Mouse (Mus musculus) forebrain, embryonic 10.5 days (tissue): ENCODE data around the gene Adamts18. TPM values are rescaled to one million over a fixed set of nuclear protein-coding genes. Genes with fewer than 3 reads are reported as not detected.
"Not testable (repeated sequence)": the region's sequence is repeated elsewhere in the genome, so short reads cannot be mapped to it uniquely, and the experiment has no call there.

Source experiments
- DNase-seq: peaks from one replicate; pipeline ENCODE4 v3.0.0-alpha.2; 2017; ENCODE audit warnings: low spot score; ENCODE audit errors: extremely low spot score
- H3K27ac ChIP-seq: fragments of 300-500 bp; sonication (generic); 2 replicates; pipeline ENCODE4 v1.5.1; 2016; ENCODE audit warnings: mild to moderate bottlenecking
- H3K27me3 ChIP-seq: fragments of 300-500 bp; sonication (generic); 2 replicates; pipeline ENCODE4 v1.6.1; 2016; ENCODE audit warnings: mild to moderate bottlenecking; ENCODE audit not compliant: poor library complexity, severe bottlenecking
- H3K36me3 ChIP-seq: fragments of 300-500 bp; sonication (generic); replicated peaks from 2 replicates; pipeline ENCODE4 v1.6.1; 2016; ENCODE audit warnings: mild to moderate bottlenecking, moderate library complexity
- H3K4me1 ChIP-seq: fragments of 300-500 bp; sonication (generic); 2 replicates; pipeline ENCODE4 v1.6.1; 2016
- H3K4me3 ChIP-seq: fragments of 300-500 bp; sonication (generic); 2 replicates; pipeline ENCODE4 v1.5.1; 2016; ENCODE audit warnings: mild to moderate bottlenecking, moderate library complexity
- H3K9me3 ChIP-seq: fragments of 300-500 bp; sonication (generic); 2 replicates; pipeline ENCODE4 v1.6.1; 2016; ENCODE audit warnings: mild to moderate bottlenecking, moderate library complexity
- WGBS: fragments of 180-500 bp; shearing (Covaris S2); methylation state at CpG from one replicate; pipeline ENCODE4 v1.1.7; 2016; 5-methylcytosine and 5-hydroxymethylcytosine counted together
- polyA plus RNA-seq: library from polyadenylated mRNA; unstranded; fragments of >200 nt; fragmentation: Nextera tagmentation; extraction: Ambion mirVana; gene quantifications from 2 replicates; pipeline ENCODE4 v1.2.1, GENCODE M21; 2016

Gene Adamts18
- polyA plus RNA-seq, 1 experiment from 2014 or later: 1.6 TPM

DNA sequence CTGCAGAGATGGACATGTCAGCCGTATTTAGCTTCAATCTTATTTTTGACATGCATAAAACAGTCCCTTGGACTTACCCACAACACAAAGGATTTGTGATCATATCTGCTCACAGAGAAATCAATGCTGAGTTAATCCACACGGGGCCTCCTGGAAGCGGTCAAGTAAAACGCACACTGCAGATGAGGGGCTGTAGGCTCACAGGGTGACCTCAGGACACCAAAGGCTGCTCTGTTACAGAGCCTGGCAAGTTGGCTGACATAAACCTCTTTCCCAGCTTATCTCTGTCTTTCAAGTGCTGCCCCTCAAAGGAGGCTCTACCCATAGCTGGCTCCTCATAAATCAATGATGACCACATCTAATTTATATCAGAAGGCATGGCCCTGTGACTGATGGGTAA, 14.9 kb downstream of the Adamts18 start:
- peaks cover 18% of the 10 kb centered on the region for H3K4me1 ChIP-seq
- no peak for DNase-seq
- no peak overlapping the region for H3K27ac ChIP-seq
- H3K9me3 ChIP-seq: no peaks in the 10 kb centered on the region
- 77% methylated on average over 4 of the region's 4 CpGs for WGBS
- H3K36me3 ChIP-seq: no peaks in the 10 kb centered on the region
- H3K27me3 ChIP-seq: no peaks in the 10 kb centered on the region
- no peak overlapping the region for H3K4me3 ChIP-seq

DNA sequence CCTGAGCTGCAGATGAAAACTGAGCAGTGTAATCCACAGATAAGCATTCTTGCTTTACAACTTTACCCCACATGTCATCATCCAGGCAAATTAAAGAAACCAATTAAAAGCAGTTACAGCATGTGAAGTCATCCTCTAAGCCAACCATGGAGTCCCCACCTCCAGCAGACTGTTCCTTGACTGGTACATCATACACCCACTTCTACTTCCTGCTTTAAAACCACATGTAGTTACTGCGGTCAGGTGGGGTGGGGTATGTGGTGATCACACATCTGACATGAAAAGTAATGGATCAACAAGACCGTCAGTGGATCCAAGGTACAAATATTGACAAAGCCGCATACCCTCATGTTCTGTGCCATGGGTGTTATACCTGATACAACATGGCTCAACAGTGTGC, 21.3 kb downstream of the Adamts18 start:
- Histone ChIP-seq H3K36me3 (no peaks in the 10 kb centered on the region), H3K9me3 (no peaks in the 10 kb centered on the region), H3K27ac (no peak overlapping the region), H3K4me1 (no peaks in the 10 kb centered on the region), H3K4me3 (no peak overlapping the region), H3K27me3 (no peaks in the 10 kb centered on the region)
- DNase-seq: no peak
- WGBS: 96% methylated on average over 3 of the region's 3 CpGs

DNA sequence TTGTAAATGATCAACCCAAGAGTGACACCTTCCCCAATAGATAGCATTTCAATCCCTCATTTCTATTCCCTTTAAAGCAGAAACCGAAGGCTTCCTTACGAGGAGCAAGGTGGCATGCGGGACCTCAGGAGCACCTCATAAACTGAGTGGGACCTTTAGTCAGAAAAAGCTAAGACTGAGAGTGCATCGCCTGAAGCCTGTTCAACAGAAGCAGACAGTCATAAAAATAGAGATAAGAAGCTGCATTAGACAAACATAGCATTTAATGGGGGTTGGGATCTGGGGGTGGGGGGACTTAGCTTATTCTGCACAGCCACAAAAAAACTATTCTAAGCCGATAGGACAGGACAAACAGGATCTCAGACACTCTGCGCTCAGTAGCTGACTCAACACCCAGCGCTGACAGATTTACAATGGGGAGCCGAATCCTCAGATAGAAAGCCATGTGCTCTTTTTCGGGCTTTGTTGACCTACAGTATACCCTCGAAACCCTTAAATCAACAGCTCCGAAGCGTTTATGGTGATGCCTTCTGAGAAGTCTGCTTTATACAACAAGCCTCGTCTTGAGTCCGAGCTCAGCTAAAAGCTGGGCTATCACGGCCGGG, 27.5 kb downstream of the Adamts18 start:
- H3K36me3 ChIP-seq: no peaks in the 10 kb centered on the region
- 91% methylated on average over 16 of the region's 16 CpGs for WGBS
- H3K27ac ChIP-seq: no peak overlapping the region
- no peaks in the 10 kb centered on the region for H3K4me1 ChIP-seq
- no peaks in the 10 kb centered on the region for H3K9me3 ChIP-seq
- no peak for DNase-seq
- H3K27me3 ChIP-seq: no peaks in the 10 kb centered on the region
- H3K4me3 ChIP-seq: no peak overlapping the region

DNA sequence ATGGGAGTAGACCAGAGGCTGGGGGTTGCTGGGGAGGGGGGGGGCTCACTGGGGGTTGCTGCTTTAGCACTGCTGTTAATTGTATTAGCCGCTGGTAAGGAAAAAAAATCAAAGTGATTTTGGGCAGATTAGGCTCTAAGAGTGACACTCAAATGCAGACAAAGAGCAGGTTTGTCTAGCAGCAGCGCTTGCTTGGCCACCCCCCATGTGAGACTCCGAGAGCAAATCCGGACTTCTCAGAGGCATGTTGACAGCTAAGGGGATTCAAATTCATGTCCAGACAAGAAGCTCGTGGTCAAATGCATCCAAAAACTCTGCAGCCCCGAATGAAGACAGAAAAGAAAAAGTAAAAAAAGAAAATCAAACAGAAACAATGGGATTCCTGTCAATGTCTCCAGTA, 34.6 kb downstream of the Adamts18 start:
- Histone ChIP-seq H3K4me1 (peaks cover 5% of the 10 kb centered on the region), H3K27me3 (no peaks in the 10 kb centered on the region), H3K9me3 (0 out of 2 replicates have a peak, but pooled peaks cover 5% of the 10 kb centered on the region), H3K36me3 (no peaks in the 10 kb centered on the region), H3K27ac (no peak overlapping the region), H3K4me3 (no peak overlapping the region)
- WGBS: 55% methylated on average over 6 of the region's 6 CpGs
- no peak for DNase-seq

DNA sequence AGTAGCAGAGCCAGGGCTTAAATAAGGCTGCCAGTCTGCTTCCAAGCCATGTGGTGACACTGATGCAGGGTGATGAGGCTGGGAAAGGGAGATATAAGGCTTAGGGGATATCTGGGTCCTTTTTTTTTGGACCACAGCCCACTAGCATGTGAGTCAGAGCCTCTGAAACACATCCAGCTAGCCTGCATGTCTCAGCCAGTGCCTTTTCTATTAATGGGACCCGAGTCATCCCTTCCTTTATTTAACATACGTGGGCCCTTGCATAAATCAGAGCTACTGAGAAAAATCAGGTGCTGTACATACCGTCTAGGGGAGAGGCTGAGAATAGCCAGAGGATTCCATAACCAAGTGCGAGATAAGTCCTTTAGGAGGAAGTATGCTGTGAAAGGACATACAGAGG, 37.0 kb downstream of the Adamts18 start:
- Histone ChIP-seq H3K36me3 (no peaks in the 10 kb centered on the region), H3K4me3 (no peak overlapping the region), H3K9me3 (0 out of 2 replicates have a peak, but pooled peaks cover 5% of the 10 kb centered on the region), H3K4me1 (peaks cover 5% of the 10 kb centered on the region), H3K27me3 (no peaks in the 10 kb centered on the region), H3K27ac (no peak overlapping the region)
- WGBS: 90% methylated on average over 4 of the region's 4 CpGs
- no peak for DNase-seq

DNA sequence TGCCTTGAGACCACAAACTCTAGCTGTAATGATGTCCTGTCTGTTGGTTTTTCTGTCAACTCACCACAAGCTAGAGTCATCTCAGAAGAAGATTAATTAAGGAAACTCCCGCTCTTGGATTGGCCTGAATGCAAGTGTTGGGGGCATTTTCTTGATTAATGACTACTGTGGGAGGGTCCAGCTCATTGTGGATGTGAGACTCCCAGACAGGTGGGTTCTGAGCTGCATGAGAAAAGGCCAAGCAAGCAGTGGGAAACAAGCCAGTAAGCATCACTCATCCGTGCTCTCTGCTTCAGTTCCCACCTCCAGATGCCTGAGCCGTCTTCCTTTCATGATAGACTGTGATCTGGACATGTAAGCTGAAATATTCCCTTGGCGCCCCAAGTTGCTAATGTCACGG, 38.6 kb downstream of the Adamts18 start:
- Histone ChIP-seq H3K27ac (no peak overlapping the region), H3K36me3 (no peaks in the 10 kb centered on the region), H3K9me3 (0 out of 2 replicates have a peak, but pooled peaks cover 3% of the 10 kb centered on the region), H3K4me1 (peaks cover 5% of the 10 kb centered on the region), H3K4me3 (no peak overlapping the region), H3K27me3 (no peaks in the 10 kb centered on the region)
- 90% methylated on average over 5 of the region's 5 CpGs for whole genome bisulfite sequencing
- no peak for DNase-seq

DNA sequence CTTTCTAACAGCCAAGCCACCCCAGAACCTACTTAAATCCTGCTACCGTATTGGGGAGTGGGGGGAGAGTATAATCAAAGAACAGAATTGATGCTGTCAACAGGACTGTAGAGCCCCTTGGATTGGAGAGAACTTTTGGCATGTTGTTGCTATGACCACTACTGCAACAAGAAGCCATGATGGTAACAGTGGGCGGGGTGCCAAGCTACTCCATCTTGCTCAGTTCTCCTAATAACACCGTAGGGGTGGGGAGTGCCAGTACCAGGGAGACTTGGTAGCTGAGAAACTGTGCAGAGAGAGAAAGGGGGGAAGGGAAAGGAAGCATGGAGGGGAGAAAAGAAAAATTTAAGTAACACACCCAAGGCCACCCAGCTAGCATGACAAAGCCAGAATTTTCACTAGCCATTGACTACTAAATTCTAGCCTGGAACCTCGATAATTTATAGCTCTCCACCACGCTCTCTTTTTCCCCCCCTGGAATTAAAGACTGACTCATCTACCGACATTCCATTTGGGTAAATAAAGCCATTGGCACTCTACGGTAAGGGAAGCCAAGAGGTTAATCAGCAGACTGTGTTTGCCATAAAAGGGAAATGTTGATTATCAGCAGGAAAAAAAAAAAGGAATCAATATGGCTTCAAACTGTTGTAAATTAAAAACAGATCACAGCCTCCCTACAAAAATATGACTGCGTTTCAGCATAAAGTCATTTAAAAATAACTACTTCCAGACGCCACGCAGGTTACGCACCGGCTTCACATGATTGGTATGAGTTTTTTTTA, 44.5 kb downstream of the Adamts18 start:
- H3K4me3 ChIP-seq: no peak overlapping the region
- 0 out of 2 replicates have a peak, but pooled peaks cover 3% of the 10 kb centered on the region for H3K4me1 ChIP-seq
- WGBS: 80% methylated on average over 12 of the region's 12 CpGs
- no peaks in the 10 kb centered on the region for H3K36me3 ChIP-seq
- H3K27me3 ChIP-seq: no peaks in the 10 kb centered on the region
- DNase-seq: no peak
- H3K27ac ChIP-seq: no peak overlapping the region
- H3K9me3 ChIP-seq: no peaks in the 10 kb centered on the region

DNA sequence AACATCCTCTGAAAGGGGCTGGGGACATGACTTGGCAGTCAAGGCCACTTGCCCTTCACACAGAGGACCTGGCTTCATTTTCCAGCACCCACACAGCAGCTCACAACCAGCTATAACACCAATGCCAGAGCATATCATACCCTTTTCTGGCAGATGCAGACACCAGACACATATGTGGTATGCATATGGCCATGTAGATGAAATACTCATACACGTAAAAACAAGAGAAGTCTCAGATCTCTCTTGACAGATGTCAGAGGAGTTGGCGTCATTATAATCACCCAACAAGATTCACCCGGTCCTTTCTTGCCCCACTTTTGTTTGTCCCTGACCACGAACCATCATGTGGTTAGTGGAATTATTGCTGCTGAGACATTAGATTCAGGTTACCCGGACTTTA, 47.0 kb downstream of the Adamts18 start:
- no peaks in the 10 kb centered on the region for H3K27me3 ChIP-seq
- WGBS: 71% methylated on average over 5 of the region's 5 CpGs
- H3K4me3 ChIP-seq: no peak overlapping the region
- no peak for DNase-seq
- no peaks in the 10 kb centered on the region for H3K36me3 ChIP-seq
- no peaks in the 10 kb centered on the region for H3K9me3 ChIP-seq
- no peak overlapping the region for H3K27ac ChIP-seq
- 0 out of 2 replicates have a peak, but pooled peaks cover 3% of the 10 kb centered on the region for H3K4me1 ChIP-seq

DNA sequence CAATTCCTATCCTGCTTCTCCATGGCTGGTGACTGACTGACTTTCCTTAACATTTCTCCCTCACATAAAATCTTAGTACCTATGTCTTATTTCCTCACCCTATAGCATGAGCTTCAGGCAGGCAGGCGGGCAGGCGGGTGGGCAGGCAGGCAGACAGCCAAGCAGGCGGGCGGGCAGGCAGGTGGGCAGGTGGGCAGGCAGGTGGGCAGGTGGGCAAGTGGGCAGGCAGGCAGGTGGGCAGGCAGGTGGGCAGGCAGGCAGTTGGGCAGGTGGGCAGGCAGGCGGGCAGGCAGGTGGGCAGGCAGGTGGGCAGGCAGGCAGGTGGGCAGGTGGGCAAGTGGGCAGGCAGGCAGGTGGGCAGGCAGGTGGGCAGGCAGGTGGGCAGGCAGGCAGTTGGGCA, 48.0 kb downstream of the Adamts18 start:
- H3K27me3 ChIP-seq, H3K36me3 ChIP-seq, H3K4me1 ChIP-seq, DNase-seq, H3K27ac ChIP-seq, H3K4me3 ChIP-seq, H3K9me3 ChIP-seq: not testable (repeated sequence)
- no CpG with 5 or more reads among the region's 5 CpGs for WGBS

DNA sequence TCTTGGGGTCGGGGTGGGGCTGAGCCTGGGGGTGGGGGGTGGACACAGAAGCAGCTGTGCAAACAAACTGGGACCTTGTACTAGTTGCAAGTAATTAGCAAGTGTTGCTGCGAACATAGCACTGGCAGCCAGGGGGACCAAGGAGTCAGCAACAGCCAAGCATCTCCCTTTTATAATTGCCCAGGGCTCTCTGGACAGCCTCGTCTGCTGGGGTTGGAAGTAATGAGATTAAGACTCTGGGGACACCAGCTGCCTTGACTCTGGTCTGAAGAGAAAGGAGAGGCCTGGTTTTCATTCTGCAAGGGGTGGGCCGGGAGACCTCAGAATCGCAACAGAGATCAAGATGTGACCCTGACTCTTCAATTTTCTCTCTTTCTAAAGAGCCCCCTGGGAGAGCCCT, 49.0 kb downstream of the Adamts18 start:
- Histone ChIP-seq H3K4me1 (0 out of 2 replicates have a peak, but pooled peaks cover 3% of the 10 kb centered on the region), H3K4me3 (no peak overlapping the region), H3K27me3 (no peaks in the 10 kb centered on the region), H3K36me3 (no peaks in the 10 kb centered on the region), H3K9me3 (no peaks in the 10 kb centered on the region), H3K27ac (no peak overlapping the region)
- WGBS: no CpG with 5 or more reads among the region's 5 CpGs
- peak; percentile 32 for DNase-seq

DNA sequence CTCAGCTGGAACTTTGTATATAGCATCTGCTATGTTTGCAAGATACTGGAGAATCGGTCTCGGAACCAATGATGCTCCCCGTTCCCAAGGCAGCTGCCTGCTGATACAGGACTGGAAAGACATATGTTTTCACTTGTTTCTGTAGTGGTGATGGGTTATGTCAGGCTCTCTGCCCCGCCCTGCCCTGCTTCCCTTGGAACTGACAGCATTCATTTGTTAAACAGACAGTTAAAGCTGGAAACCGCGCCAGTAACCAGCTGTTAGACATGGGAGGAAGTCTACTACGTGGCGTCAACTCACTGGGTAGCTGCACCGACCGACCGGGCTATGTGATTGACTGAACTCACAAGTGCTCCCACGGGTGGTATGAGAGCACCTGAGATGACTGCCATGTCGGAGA, 56.7 kb downstream of the Adamts18 start:
- no CpG with 5 or more reads among the region's 13 CpGs for WGBS
- Histone ChIP-seq H3K4me1 (no peaks in the 10 kb centered on the region), H3K9me3 (no peaks in the 10 kb centered on the region), H3K27ac (no peak overlapping the region), H3K36me3 (no peaks in the 10 kb centered on the region), H3K4me3 (no peak overlapping the region), H3K27me3 (no peaks in the 10 kb centered on the region)
- DNase-seq: no peak

DNA sequence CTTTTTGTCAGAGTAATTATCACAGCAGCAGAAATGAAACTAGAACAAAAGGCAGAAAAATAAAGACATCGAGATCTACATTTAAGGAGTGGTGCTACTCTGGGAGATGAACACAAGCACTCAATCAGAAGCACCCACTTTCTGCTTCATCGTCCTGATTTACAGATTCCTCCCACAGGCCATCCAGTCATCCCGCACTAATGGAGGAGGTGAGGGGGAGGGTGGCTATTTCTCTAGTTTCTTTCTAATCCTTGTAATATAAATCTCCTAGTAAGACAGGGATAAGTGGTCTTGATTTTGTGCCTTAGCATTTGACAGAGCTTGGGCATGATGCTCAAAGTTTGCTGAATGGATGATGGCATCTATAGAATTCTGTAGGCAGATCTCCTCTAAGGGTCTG, 57.5 kb downstream of the Adamts18 start:
- no peaks in the 10 kb centered on the region for H3K9me3 ChIP-seq
- no peaks in the 10 kb centered on the region for H3K27me3 ChIP-seq
- DNase-seq: no peak
- H3K4me1 ChIP-seq: no peaks in the 10 kb centered on the region
- H3K4me3 ChIP-seq: no peak overlapping the region
- no peak overlapping the region for H3K27ac ChIP-seq
- H3K36me3 ChIP-seq: no peaks in the 10 kb centered on the region
- WGBS: no CpG with 5 or more reads among the region's 3 CpGs

DNA sequence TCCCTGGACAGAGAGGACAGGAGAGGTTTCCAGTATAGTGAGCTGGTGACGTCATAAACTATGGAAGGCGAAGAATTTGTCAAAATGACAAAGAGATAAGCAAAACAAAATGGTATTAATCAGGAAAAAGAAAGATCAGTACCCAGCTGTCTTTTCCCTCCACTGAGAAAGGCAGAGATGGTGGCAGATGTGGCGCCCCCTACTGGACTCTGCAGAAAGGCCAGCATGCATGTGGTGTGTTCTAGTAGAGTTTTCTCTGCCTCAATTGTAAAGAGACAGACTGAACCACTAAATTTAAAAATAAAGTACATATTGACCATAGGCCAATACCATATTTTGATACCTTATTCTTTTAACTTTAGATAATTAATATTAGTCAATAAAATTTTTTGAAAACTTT, 64.8 kb downstream of the Adamts18 start:
- Histone ChIP-seq H3K36me3 (no peaks in the 10 kb centered on the region), H3K4me1 (peaks cover 12% of the 10 kb centered on the region), H3K27me3 (no peaks in the 10 kb centered on the region), H3K4me3 (no peak overlapping the region), H3K9me3 (no peaks in the 10 kb centered on the region), H3K27ac (no peak overlapping the region)
- no peak for DNase-seq
- WGBS: no CpG with 5 or more reads among the region's 3 CpGs
